Mouse (Mus musculus) mouse embryonic stem cell (cell line): Measurements from ENCODE around the gene Casp1.

Source experiments
- in situ Hi-C, 2 experiments: fragments of 300-500 bp; cut with MboI; formaldehyde crosslinking; loops; 1 replicate in 1 of 2; 3 replicates in 1 of 2; pipeline ENCODE4 v1.14.3; 2019 to 2020; ENCODE audit warnings: low sequenced_read_pairs in 2 of 2, low pct_unique_long_range_greater_than_20kb in 1 of 2, mixed read lengths in 1 of 2; ENCODE audit not compliant: unreplicated experiment in 1 of 2

Casp1 gene

DNA sequence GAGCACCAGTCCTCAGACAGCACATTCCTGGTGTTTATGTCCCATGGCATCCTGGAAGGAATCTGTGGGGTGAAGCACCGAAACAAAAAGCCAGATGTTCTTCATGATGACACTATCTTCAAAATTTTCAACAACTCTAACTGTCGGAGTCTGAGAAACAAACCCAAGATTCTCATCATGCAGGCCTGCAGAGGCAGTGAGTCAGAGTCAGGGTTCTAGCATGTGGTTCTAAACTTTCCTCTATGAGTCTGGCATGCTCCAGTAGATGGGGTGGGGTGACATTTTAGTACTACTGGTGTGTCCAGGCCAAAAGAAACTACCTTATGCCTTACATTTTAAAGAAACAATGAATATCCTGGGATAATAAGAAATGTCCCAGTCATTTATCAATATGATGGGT lies 55.4 kb downstream of the Casp1 start:
- in situ Hi-C loops: no loop called here

DNA sequence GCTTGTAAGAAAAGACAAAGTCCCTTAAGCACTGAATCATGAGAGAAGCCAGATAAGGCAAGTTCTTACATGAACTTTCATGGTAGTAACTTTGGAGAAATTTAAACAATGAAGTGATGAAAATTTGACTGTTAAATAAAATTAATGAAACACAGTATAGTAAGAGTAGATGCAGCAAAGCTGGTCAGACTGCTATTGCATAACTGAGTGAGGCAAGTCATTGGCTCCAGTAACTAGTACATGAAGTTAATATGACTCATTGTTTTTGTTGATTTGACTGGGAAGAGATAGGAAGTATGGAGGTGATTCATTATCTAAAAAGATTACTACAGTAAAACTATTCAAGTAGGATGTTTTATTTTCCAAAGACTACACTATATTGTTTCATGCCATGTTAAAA lies 58.5 kb downstream of the Casp1 start:
- in situ Hi-C loops: no loop called here
